Mouse (Mus musculus) left cerebral cortex, adult 2 months (tissue): ENCODE results near the gene Slc41a2. TPM values are rescaled to one million over a fixed set of nuclear protein-coding genes. Genes with fewer than 3 reads are reported as not detected.

Source experiments
- DNase-seq, 2 experiments: peaks; one replicate each; pipeline ENCODE4 v3.0.0; 2021 to 2022; ENCODE audit warnings: low spot score in 2 of 2, mixed read lengths in 1 of 2; ENCODE audit errors: extremely low spot score in 1 of 2
- H3K27ac ChIP-seq: fragments of 200-600 bp; 2 replicates; pipeline ENCODE4 v1.8.1; 2022
- H3K4me3 ChIP-seq: fragments of 200-600 bp; 2 replicates; pipeline ENCODE4 v1.8.1; 2022
- CTCF ChIP-seq: fragments of 200-600 bp; IDR thresholded peaks from 2 replicates; pipeline ENCODE4 v1.8.1; 2022; ENCODE audit warnings: antibody characterized with exemption, mild to moderate bottlenecking, moderate library complexity
- intact Hi-C: fragments of 180-260 bp; cut with DNase I; formaldehyde crosslinking; loops from one replicate; pipeline ENCODE4 v1.15.1; 2025
- total RNA-seq, 2 experiments: library from RNA; stranded (reverse); gene quantifications; 2 replicates each; pipeline ENCODE4 v1.2.3; 2021

Gene Slc41a2
- total RNA-seq, 2 experiments from 2014 or later = 26.3 to 26.8 TPM

DNA sequence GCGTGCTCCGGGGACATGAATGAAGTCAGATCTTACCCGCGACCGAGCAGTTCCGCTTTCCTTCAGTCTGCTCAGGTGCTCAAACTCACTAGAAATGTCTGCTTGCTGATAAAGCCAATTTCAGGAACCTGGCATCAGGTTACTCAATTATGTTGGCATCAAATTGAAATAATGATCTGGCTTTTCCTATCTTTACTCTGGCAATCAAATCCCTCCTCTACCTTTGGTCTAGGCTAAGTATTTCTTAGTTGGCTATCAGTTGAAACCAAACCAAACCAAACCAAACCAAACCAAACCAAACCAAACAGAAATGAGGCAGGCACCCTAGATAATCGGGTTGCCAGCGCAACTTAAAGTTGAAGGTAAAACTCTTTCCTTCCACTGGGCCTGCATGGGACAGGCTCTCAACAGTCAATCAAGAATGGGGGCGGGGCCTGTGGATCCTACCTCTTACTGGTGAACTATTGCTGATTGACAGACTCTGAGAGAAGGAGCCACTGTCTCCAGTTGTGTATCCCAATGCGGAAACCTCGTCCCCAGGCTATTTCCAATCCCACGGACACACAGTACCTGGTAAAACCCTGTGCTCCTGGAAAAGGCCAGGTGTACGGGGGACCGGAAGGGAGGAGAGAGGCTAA lies 10.9 kb downstream of the Slc41a2 start:
- Histone ChIP-seq H3K27ac (no peak overlapping the region), H3K4me3 (no peak overlapping the region)
- intact Hi-C loops = no loop called here
- TF ChIP-seq CTCF = no peak
- DNase-seq = no peak

DNA sequence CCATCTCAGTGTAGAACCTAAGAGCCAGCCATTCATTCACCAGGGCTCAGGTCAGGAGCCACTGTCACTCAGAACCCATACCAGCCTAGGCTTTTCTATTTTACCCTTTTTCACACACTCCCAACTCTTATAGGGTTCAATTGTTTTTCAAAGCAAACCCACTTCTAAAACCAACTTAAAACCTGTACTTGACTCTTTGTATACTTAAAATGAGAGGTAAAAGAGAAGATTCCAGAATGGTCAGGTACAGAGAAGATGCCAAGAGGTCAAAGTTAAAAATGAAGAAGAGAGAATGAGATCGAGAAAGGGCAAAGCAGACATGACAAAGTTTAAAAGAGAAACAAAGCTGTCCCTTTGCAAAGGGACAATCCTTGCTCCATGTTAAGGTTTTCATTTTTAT lies 11.8 kb downstream of the Slc41a2 start:
- no peak overlapping the region for H3K27ac ChIP-seq
- intact Hi-C loops = no loop called here
- TF ChIP-seq CTCF = no peak

DNA sequence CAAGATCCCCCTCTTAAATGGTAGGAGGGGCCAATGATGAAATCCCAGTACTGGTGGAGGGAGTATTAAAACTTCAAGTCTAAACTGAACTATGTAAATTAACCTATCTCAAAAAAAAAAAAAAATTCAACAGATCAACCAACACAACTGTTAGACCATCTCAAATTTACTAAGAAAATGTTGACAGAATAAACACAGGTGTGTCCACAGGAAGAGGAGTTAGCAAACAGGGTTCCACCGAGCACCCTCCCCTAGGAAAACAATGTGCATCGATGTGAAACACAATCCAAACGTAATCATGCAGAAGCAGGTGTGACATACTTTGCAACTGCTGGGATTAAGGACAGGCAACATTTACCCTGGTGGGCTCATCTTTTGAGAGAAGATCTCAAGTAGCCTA lies 12.8 kb downstream of the Slc41a2 start:
- H3K27ac ChIP-seq = no peak overlapping the region
- H3K4me3 ChIP-seq = no peak overlapping the region
- no peak for TF ChIP-seq CTCF
- no peak for DNase-seq
- intact Hi-C loops = no loop called here

More for the DNA sequence above, 11.8 kb downstream of the Slc41a2 start:
- no peak for DNase-seq
- H3K4me3 ChIP-seq = no peak overlapping the region

DNA sequence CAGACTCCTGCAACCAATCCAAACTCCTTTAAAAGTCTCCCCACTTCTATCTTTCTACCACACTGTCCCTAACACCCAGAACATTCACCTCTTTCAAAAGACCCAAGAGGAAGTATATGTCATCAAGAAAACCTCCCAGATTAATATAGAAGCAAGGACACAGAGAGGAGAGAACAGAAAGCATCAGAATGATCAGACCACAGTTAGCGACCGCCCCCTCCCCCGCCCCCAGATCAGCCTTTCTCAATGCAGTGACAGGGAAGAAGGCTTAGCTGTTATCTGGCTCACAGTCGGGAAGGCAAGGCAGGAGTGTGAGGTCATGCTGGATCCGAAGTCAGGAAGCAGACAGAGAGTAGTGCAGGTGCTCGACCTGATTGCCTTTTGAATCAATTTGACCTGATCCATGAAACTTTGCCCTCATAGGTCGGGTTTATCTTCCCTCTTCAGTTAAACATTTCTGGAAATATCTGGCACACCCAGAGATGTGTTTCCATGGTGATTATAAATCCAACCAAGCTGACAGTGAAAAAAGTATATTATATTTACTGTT lies 15.1 kb downstream of the Slc41a2 start:
- no peak overlapping the region for H3K4me3 ChIP-seq
- DNase-seq = no peak
- H3K27ac ChIP-seq = no peak overlapping the region
- no peak for TF ChIP-seq CTCF
- intact Hi-C loops = no loop called here

DNA sequence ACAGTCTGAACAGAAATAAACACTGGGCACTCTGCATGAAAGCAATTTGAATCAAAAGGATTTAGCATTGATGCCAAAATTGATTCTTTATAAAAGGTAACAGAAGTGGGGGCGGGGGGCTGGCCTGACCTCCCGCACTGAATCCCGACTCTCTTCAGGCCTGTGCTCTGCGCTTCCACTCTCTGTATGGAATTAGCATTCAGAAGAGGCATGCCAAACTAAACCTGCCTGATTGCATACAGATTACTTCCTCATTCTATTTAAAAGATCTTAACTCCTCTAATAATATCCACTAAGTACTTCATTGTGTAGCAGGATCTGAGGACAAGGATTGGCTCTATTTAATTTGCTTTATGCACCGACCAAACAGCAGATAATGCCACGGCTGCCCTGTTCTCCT lies 16.2 kb downstream of the Slc41a2 start:
- intact Hi-C loops = no loop called here
- no peak overlapping the region for H3K4me3 ChIP-seq
- no peak overlapping the region for H3K27ac ChIP-seq
- TF ChIP-seq CTCF = no peak
- DNase-seq = no peak

DNA sequence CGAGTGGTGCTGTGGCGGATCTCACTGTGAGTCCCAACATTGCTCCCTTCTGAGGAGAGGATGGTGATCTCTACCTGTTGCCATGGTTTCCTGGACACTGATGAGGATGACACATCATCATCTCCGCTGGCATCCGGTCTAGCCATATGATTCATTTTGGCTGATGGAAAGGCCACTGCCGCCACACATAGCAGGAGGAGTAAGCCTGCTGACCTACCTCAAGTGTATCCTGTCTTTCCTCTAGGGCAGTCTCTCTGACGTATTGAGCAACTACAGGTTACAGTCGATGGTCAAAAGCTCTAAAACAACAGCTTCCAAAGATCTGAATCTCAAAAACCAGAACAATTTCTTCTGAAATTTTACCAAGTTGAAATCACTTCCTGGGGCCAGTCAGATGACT lies 16.8 kb downstream of the Slc41a2 start:
- no peak overlapping the region for H3K4me3 ChIP-seq
- no peak for TF ChIP-seq CTCF
- H3K27ac ChIP-seq = no peak overlapping the region
- intact Hi-C loops = no loop called here
- no peak for DNase-seq

DNA sequence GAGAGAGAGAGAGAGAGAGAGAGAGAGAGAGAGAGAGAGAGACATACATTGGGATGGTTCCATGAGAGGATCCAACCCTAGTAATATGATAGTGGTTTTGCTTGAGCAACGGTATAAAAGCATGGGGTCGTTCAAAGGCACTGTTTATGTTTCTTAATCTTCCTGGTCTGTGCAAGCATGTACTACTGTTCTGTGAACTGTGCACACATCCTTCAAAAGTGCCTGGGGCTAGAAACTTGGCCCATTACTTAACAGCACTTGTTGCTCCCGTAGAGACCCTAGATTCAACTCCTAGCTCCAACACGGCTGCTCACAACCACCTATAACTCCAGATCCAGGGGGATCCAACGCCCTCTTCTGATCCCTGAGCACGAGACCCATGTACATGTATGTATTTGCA lies 17.3 kb downstream of the Slc41a2 start:
- no peak overlapping the region for H3K4me3 ChIP-seq
- no peak for TF ChIP-seq CTCF
- intact Hi-C loops = no loop called here
- H3K27ac ChIP-seq = no peak overlapping the region
- DNase-seq = no peak

DNA sequence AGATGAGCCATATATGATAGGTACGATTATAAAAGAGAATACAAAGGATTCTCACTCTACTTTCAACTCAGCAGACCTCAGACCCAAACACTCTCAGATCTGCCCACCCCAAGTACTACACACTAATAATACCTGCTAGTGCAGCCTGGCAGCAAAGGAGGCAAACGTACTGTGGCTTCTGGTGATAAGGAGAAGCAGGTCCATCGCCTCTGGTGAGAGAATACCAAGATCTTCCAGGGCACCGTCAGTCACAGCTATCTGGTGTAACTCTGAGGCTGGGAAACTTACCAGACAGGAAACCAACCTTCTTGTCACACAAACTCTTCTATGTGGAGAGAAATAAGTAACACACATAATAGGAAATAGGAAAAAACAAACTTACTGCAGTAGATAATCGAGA lies 24.6 kb downstream of the Slc41a2 start:
- DNase-seq = no peak
- H3K4me3 ChIP-seq = no peak overlapping the region
- intact Hi-C loops = no loop called here
- H3K27ac ChIP-seq = no peak overlapping the region
- TF ChIP-seq CTCF = no peak

DNA sequence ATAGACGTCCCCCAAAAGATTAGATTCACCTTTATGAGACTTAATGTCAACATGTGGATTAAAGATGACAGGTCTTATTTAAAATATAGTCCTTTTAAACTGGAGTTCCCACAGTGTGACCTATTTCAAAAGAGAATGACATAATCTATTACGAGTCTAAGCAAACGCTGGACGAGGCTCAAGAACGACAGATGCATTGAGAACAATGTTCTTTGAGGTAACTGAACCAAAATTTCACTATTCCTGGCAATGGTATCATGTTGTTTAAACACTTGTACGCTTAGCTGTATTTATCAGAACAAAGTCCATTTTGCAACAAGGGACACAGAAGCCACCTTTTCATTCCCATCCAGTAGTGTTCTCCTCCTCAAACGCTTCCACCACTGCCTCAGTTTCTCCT lies 27.3 kb downstream of the Slc41a2 start:
- Histone ChIP-seq H3K27ac (no peak overlapping the region), H3K4me3 (no peak overlapping the region)
- TF ChIP-seq CTCF = no peak
- intact Hi-C loops = no loop called here
- DNase-seq = no peak

DNA sequence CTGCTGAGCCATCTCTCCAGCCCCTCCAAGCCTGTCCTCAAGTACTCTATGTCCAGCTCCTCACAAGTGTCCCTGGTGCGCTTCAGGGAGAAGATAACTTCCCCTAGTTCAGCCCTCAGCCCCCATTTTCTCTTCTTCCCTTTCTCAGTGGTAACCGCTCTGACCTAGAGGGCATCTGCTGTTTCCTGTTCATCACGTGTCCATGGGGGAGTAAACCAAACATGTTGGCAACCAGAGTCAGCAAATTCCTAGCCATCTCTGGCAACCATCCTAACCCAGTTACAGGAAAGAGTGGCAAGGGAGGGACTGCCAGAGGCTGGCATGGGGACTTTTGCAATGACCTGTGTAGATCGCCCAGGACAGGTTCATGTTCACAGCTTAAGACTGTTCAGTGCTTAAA lies 36.0 kb downstream of the Slc41a2 start:
- intact Hi-C loops = no loop called here
- TF ChIP-seq CTCF = no peak

DNA sequence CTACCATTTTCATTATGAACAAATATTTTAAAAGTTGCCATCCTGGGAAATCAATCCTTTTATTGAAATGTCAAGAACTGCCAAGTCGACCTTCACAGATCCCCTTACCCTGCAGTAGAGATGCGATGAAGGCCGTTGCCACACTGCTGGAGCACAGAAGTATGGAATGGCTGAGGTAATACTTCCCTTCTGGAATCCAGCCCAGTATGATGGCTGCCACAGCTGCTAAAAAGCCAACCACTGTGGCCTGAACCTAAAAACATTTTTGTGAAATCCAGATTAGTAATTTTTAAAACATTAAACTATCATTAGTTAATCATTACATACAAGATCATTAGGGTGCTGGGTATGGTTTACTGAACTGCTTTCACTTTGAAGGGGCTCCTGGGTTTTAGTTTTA lies 36.6 kb downstream of the Slc41a2 start:
- no peak for TF ChIP-seq CTCF
- DNase-seq = no peak
- intact Hi-C loops = no loop called here
- no peak overlapping the region for H3K4me3 ChIP-seq
- no peak overlapping the region for H3K27ac ChIP-seq

More for the DNA sequence above, 36.0 kb downstream of the Slc41a2 start:
- H3K27ac ChIP-seq = no peak overlapping the region
- no peak overlapping the region for H3K4me3 ChIP-seq
- DNase-seq = no peak

DNA sequence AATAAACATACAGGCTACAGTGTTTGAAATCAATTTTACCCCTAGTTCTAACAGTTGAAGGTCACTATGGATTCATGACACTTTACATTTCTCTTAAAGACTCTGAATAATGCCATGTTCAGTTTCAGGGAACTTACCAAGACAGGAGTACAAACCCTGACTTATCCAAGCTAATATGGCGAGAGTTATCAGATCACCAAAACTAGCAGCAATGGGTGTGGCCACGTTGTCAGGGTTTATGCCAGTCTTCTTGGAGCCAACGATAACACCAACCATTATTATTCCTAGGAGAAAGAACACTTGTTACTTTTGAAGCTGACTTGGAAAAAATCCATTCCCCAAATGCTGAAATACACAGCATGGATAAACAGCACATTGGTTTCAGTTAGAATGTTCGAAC lies 40.7 kb downstream of the Slc41a2 start:
- no peak for TF ChIP-seq CTCF
- DNase-seq = no peak
- intact Hi-C loops = loop anchor here (5.0 kb wide), 1 partner anchor 630 kb away; no protein-coding TSS in a partner anchor
- H3K27ac ChIP-seq = no peak overlapping the region
- no peak overlapping the region for H3K4me3 ChIP-seq

DNA sequence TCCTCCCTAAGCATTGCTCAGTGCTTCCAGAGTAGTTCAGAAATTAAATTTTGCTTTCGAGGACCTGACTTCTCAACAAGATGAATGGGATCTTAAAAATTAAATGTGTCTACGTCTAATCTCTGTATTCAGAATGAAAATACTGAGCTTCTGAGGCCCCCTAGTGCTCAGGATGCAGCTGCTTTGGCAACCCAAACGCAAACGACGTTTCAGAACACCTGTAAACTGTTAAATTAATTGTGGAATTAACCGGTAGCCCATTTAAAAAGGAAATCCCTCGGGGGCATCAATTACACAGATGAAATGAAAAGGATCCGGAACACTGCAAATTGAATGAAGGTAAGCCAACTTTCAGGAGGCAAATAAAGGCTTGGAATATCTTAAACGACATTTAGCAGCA lies 42.9 kb downstream of the Slc41a2 start:
- H3K4me3 ChIP-seq = no peak overlapping the region
- peak; percentile 69 for TF ChIP-seq CTCF
- DNase-seq = peak in 1 of 2 experiments; percentile 31
- no peak overlapping the region for H3K27ac ChIP-seq
- intact Hi-C loops = loop anchor here (2.0 to 5.0 kb wide), 3 partner anchors 386 to 627 kb away; no protein-coding TSS in a partner anchor
